Mouse (Mus musculus) ES-Bruce4 (cell line): ENCODE data around the gene Tnn. TPM values are rescaled to one million over a fixed set of nuclear protein-coding genes. Genes with fewer than 3 reads are reported as not detected.

ENCODE experiments used
- H3K27ac ChIP-seq: 2 replicates; pipeline ENCODE4 v1.5.1; 2012; ENCODE audit warnings: low read length, inconsistent platforms; ENCODE audit not compliant: insufficient read depth
- H3K27me3 ChIP-seq: 2 replicates; pipeline ENCODE4 v1.6.1; 2012; ENCODE audit warnings: mild to moderate bottlenecking, low read length, inconsistent platforms; ENCODE audit not compliant: control insufficient read depth, poor library complexity, insufficient read depth, severe bottlenecking
- H3K36me3 ChIP-seq: 2 replicates; pipeline ENCODE4 v1.6.1; 2012; ENCODE audit warnings: inconsistent platforms, mild to moderate bottlenecking, low read length, moderate library complexity; ENCODE audit not compliant: control insufficient read depth, poor library complexity, insufficient read depth, severe bottlenecking
- H3K4me1 ChIP-seq: one replicate; pipeline ENCODE4 v1.8.1; 2011; ENCODE audit warnings: low read length; ENCODE audit not compliant: control insufficient read depth, insufficient read depth
- H3K4me3 ChIP-seq: 2 replicates; pipeline ENCODE4 v1.5.1; 2011; ENCODE audit warnings: low read depth, mild to moderate bottlenecking, low read length
- H3K9ac ChIP-seq: 2 replicates; pipeline ENCODE4 v1.6.1; 2012; ENCODE audit warnings: low read depth, mild to moderate bottlenecking, inconsistent platforms; ENCODE audit not compliant: poor library complexity, severe bottlenecking
- H3K9me3 ChIP-seq: replicated peaks from 2 replicates; pipeline ENCODE4 v1.6.1; 2012; ENCODE audit warnings: mild to moderate bottlenecking, low read length, inconsistent platforms; ENCODE audit not compliant: control insufficient read depth, poor library complexity, insufficient read depth, severe bottlenecking
- CTCF ChIP-seq: IDR thresholded peaks from one replicate; pipeline ENCODE4 v1.8.1; 2011; ENCODE audit warnings: low read depth, low read length
- EP300 ChIP-seq: IDR thresholded peaks from 2 replicates; pipeline ENCODE4 v1.6.1; 2011; ENCODE audit warnings: low read depth, low read length; ENCODE audit not compliant: insufficient read depth
- POLR2A ChIP-seq: IDR thresholded peaks from one replicate; pipeline ENCODE4 v1.8.1; 2011; ENCODE audit warnings: low read length; ENCODE audit not compliant: insufficient read depth
- polyA plus RNA-seq: library from polyadenylated mRNA; stranded (reverse); fragments of >200 nt; gene quantifications from 2 replicates; pipeline ENCODE4 v1.2.4, GENCODE M21; 2011; ENCODE audit warnings: low read depth; ENCODE audit not compliant: missing spikeins, insufficient read depth, insufficient read length

Tnn gene
- polyA plus RNA-seq, 1 experiment: not detected

- no peaks in the 10 kb centered on the region for H3K9me3 ChIP-seq
- H3K9ac ChIP-seq: no peak overlapping the region
- no peaks in the 10 kb centered on the region for H3K27me3 ChIP-seq
- H3K4me3 ChIP-seq: no peak overlapping the region
- TF ChIP-seq EP300: no peak
- no peak for TF ChIP-seq CTCF
- TF ChIP-seq POLR2A: no peak
- H3K4me1 ChIP-seq: no peaks in the 10 kb centered on the region
- H3K36me3 ChIP-seq: no peaks in the 10 kb centered on the region
- H3K27ac ChIP-seq: no peak overlapping the region
Observed at GRCm38 (mm10) chr1:160078882-160079661, 74.3 kb downstream of the Tnn start.

- H3K27me3 ChIP-seq: no peaks in the 10 kb centered on the region
- H3K4me1 ChIP-seq: no peaks in the 10 kb centered on the region
- TF ChIP-seq POLR2A (no peak), CTCF (no peak), EP300 (no peak)
- H3K4me3 ChIP-seq: no peak overlapping the region
- no peak overlapping the region for H3K27ac ChIP-seq
- no peak overlapping the region for H3K9ac ChIP-seq
- H3K36me3 ChIP-seq: no peaks in the 10 kb centered on the region
- H3K9me3 ChIP-seq: no peaks in the 10 kb centered on the region
Observed at GRCm38 (mm10) chr1:160064547-160065144, 88.7 kb downstream of the Tnn start.

GRCm38 (mm10) chr1:160061725-160062366 is 91.5 kb downstream of the Tnn start:
- Histone ChIP-seq H3K4me3 (no peak overlapping the region), H3K9ac (no peak overlapping the region), H3K9me3 (no peaks in the 10 kb centered on the region), H3K36me3 (no peaks in the 10 kb centered on the region), H3K27ac (no peak overlapping the region), H3K4me1 (no peaks in the 10 kb centered on the region), H3K27me3 (no peaks in the 10 kb centered on the region)
- peak; percentile 78 for TF ChIP-seq CTCF
- no peak for TF ChIP-seq EP300

GRCm38 (mm10) chr1:160061321-160061720 is 92.1 kb downstream of the Tnn start:
- Histone ChIP-seq H3K4me1 (no peaks in the 10 kb centered on the region), H3K27me3 (no peaks in the 10 kb centered on the region), H3K9ac (no peak overlapping the region), H3K36me3 (no peaks in the 10 kb centered on the region), H3K27ac (no peak overlapping the region), H3K9me3 (no peaks in the 10 kb centered on the region; the same call in 1 of the 2 replicates), H3K4me3 (no peak overlapping the region)
- TF ChIP-seq CTCF (no peak), POLR2A (no peak), EP300 (no peak)

- H3K27ac ChIP-seq: no peak overlapping the region
- no peaks in the 10 kb centered on the region for H3K36me3 ChIP-seq
- H3K4me1 ChIP-seq: no peaks in the 10 kb centered on the region
- no peaks in the 10 kb centered on the region for H3K27me3 ChIP-seq
- no peaks in the 10 kb centered on the region; the same call in 1 of the 2 replicates for H3K9me3 ChIP-seq
- no peak overlapping the region for H3K4me3 ChIP-seq
- TF ChIP-seq POLR2A (no peak), CTCF (no peak), EP300 (no peak)
- no peak overlapping the region for H3K9ac ChIP-seq
Observed at GRCm38 (mm10) chr1:160060542-160060941, 92.8 kb downstream of the Tnn start.

GRCm38 (mm10) chr1:160059908-160060307 is 93.5 kb downstream of the Tnn start:
- H3K4me1 ChIP-seq: no peaks in the 10 kb centered on the region
- no peaks in the 10 kb centered on the region for H3K27me3 ChIP-seq
- no peaks in the 10 kb centered on the region; the same call in 1 of the 2 replicates for H3K9me3 ChIP-seq
- TF ChIP-seq CTCF (no peak), EP300 (no peak), POLR2A (no peak)
- no peak overlapping the region for H3K27ac ChIP-seq
- H3K9ac ChIP-seq: no peak overlapping the region
- H3K36me3 ChIP-seq: no peaks in the 10 kb centered on the region
- H3K4me3 ChIP-seq: no peak overlapping the region
